Mouse (Mus musculus): ENCODE results near the gene Nkain2. TPM values are rescaled to one million over a fixed set of nuclear protein-coding genes. Genes with fewer than 3 reads are reported as not detected.

Nkain2 gene
- total and polyA plus RNA-seq, 3 experiments = not detected

- no peak overlapping the region for H3K9ac ChIP-seq (ENCODE audit: insufficient read depth, low read depth)
These were observed 1244.2 kb downstream of the Nkain2 start for GRCm38 (mm10) chr10:31646083-31646482.

More at GRCm38 (mm10) chr10:31646083-31646482, 1244.2 kb downstream of the Nkain2 start:
- no peak overlapping the region for H3K4me2 ChIP-seq (ENCODE audit: insufficient read depth, low read depth, poor library complexity, severe bottlenecking)
- dilution Hi-C loops (cut with MboI; ENCODE audit: extremely low pct_ligation_motif_present, extremely low pct_unique_long_range_greater_than_20kb, low sequenced_read_pairs) = no loop called here
- H3K79me2 ChIP-seq (replicated peaks; ENCODE audit: control insufficient read depth, extremely low read depth, insufficient read depth, poor library complexity, severe bottlenecking) = no peaks in the 10 kb centered on the region
- H3K9me3 ChIP-seq (replicated peaks; ENCODE audit: low read length) = peaks cover 8% of the 10 kb centered on the region
- TF ChIP-seq HCFC1 (IDR thresholded peaks at IDR 0.05; ENCODE audit: low read depth, low read length) (no peak), MYC (IDR thresholded peaks at IDR 0.05; ENCODE audit: low read depth, low read length) (no peak), BHLHE40 (IDR thresholded peaks at IDR 0.05; ENCODE audit: low read depth, low read length) (no peak), MEF2A (IDR thresholded peaks at IDR 0.05; ENCODE audit: borderline replicate concordance, low read depth, low read length) (no peak), IRF4 (IDR thresholded peaks at IDR 0.05; ENCODE audit: low read depth, low read length) (no peak), GABPA (IDR thresholded peaks at IDR 0.05; ENCODE audit: insufficient replicate concordance, low read depth, low read length) (no peak), MAX (IDR thresholded peaks at IDR 0.05; ENCODE audit: low read length) (no peak), MAZ (IDR thresholded peaks at IDR 0.05; ENCODE audit: low read depth, low read length) (no peak), TCF12 (IDR thresholded peaks at IDR 0.05; ENCODE audit: low read depth, low read length) (no peak), TBP (conservative IDR thresholded peaks at IDR 0.05; ENCODE audit: low read depth, low read length) (no peak), EP300 (IDR thresholded peaks at IDR 0.05; ENCODE audit: low read length) (no peak), USF1 (IDR thresholded peaks at IDR 0.05; ENCODE audit: low read depth, low read length) (no peak), POLR2A (IDR thresholded peaks at IDR 0.05; ENCODE audit: low read depth, low read length) (no peak), MAFK (IDR thresholded peaks at IDR 0.05; ENCODE audit: insufficient replicate concordance, low read length) (no peak)
- no peaks in the 10 kb centered on the region for H3K4me1 ChIP-seq (ENCODE audit: control insufficient read depth in 1 of 2, insufficient read depth in 2 of 2)
- no peak for DNase-seq (ENCODE audit: extremely low read depth)
- in situ Hi-C loops (cut with MboI; ENCODE audit: low pct_ligation_motif_present, low pct_unique_long_range_greater_than_20kb, low sequenced_read_pairs) = no loop called here
- H3K27me3 ChIP-seq (replicated peaks) = no peaks in the 10 kb centered on the region
- no peak overlapping the region for H3K4me3 ChIP-seq (replicated peaks in 1 of 3; ENCODE audit: low read depth in 2 of 3, low read length in 2 of 3, poor library complexity in 1 of 3)
- H3K27ac ChIP-seq (ENCODE audit: insufficient read depth, low read depth) = no peak overlapping the region
- no peaks in the 10 kb centered on the region for H3K36me3 ChIP-seq (replicated peaks in 1 of 2; ENCODE audit: control insufficient read depth in 1 of 2, insufficient read depth in 1 of 2, low read length in 1 of 2)

Other genes starting within 250 kb of the Nkain2 start
- not detected in 2 replicates for gene Trdn, start 190.1 kb upstream of the Nkain2 start, total RNA-seq (2012; rRNA removed)
- gene Trdn, start 190.1 kb upstream of the Nkain2 start, total RNA-seq (2014; rRNA removed) = not detected in 2 replicates
- not detected in 2 replicates for gene Trdn, start 190.1 kb upstream of the Nkain2 start, polyA plus RNA-seq (2012; ENCODE audit: insufficient read length, low read depth)

All from CH12.LX (cell line).